Mouse (Mus musculus) monocyte, adult 2 months (primary cell): ENCODE results near the gene Gm14496.
"Not testable (repeated sequence)": the region's sequence is repeated elsewhere in the genome, so short reads cannot be mapped to it uniquely, and the experiment has no call there.

Experiments
- DNase-seq, 2 experiments: peaks; one replicate each; pipeline ENCODE4 v3.0.0; 2022; ENCODE audit warnings: low spot score in 2 of 2, low read depth in 1 of 2

Gene Gm14496

DNA sequence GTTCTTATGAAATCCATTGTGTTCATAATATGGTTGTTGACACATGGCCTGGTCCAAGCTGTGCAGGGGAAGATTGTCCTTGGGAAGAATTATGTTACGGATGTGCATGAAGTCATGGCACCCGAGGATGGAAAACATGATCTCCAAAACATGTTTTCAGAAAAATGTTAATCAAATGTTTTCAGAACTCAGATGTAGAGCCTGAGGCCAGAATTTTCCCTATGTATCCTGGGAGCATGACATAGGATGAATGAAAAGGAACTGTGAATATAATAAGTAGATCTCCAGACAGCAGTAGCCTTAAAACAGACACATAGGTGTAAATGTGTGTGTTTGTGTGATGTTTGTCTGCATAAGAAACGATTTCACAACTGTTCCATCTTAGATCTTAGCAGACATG lies at the start of gene Gm14496:
Gene Gm14496, plus strand, starts transcription at position 301 of the 400 bp plus-strand sequence.
- no peak for DNase-seq

DNA sequence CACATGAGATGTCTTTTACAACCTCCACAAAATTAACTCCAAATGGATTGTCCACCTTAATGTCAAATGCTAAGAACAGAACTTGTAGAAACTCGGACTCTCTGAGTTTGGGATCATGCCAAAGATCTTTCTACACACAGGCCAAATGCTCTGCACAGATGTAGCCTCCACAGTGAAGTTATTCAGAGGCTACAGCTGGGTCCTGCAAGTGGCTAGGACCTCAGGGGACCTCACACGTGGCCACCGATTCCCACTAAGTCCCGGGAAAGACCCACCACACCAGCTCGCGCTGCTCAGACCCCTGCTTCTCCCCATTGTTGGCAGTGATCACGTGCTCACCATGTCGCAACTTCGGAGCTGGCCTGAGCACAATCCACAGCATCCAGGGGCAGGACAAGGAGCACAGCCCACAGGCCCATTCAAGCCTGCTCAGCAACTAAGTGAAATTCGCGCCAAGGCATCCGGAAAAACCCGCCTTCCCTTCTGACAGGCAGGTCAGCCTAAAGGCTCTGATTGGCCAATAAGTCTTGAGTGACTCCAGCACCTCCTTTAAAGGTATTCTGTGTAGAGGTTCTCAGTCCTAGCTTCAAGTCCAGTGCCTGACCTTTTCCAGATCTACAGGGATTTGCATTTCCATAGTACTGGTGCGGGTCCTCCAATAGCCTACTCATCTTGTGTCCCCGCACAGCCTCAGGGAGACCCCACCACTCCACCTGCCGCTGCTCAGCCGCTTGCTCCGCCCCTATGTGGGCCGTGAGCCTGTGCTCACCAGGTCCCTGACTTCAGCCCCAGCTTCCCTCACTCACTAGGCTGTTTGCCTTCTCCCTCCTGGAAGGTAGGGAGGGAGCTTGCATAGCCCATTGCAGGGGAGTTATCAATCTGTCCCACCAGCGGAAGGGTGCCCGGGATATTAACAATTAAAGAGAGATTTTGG lies 37.9 kb upstream of the Gm14496 start:
- DNase-seq = not testable (repeated sequence)

DNA sequence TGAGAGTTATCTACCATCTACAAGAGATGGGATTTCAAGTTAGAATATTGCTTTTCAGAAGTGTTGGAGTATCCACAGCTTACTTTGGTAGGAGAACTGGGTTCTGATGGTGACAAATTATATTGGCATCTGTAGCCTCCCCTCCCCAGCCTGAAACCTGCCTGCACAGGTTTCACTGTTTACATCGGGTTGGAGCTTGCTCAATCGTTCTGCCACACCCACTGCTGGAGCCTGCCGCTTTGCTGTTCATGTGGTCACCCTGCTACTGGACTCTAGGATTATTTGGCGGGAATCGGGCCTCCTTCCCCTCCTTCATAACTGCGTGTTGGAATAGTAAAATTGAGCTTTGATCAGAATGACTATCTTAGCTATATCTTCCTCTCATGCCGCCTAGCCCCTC lies 22.5 kb upstream of the Gm14496 start:
- no peak for DNase-seq

DNA sequence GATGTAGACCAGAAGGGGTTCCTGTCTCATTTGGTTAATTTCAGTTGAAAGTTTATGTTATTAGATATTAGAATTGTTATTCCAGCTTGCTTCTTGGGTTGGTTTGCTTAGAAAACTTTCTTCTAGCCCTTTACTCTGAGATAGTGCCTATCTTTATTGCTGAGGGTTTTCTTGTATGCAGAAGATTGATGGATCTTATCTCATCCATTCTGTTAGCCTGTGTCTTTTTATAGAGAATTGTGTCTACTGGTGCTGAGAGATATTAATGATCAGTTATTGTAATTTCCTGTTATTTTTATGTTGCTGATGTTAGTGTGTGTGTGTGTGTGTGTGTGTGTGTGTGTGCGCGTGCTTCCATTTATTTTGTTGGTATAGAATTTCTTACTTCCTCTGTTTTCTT lies 21.7 kb upstream of the Gm14496 start:
- no peak for DNase-seq

DNA sequence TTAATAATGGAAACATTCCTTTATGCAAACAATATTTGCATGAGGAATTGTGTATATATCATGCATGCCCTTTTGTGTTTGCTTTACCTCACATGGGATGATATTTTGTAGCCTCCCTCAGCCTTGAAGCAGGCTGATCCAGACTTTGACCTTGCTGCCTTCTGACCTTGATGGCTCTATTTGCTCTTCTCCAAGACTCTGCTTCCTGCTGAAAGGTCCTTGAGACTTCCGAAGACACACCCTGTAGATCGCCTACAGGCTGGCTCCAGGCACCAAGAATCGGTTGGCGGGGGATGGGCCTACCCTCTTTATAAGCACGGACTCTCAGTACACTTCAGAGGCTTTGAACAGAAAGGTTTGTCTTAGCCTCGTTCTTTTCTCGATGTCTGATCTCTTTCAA lies 9.0 kb upstream of the Gm14496 start:
- DNase-seq = not testable (repeated sequence)
